ENCODE assay signal across 9 mouse cellular contexts in the genomic region with DNA sequence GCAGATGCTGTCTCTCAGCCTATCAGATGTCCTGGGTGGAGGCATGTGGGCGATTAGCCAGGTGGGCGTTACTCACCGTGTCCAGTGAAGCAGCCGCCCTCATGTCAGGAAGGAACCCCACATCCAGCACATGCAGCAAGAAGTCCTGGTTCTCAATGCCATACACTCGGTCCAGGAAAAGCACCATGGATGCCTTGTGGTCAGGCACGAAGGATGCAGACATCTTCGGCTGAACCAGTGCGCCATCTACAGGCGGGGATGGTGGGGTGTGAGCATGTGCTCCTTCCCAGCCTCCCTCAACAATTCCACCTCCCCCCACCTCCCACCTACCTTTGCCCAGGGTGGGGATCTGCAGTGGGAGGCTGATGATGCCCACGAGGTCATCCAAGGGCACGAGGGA. TPM values are rescaled to one million over a fixed set of nuclear protein-coding genes. Genes with fewer than 3 reads are reported as not detected.
A peak's percentile ranks its signal among the peaks of the same experiment; 100 is the strongest.
DNase-seq lines count a peak whose midpoint lies in the region; ATAC-seq lines count a peak whose summit lies in the region.
"Had no signal": no experiment of that assay in that cellular context is flagged by ENCODE, and none has a peak within 500 bp of the region (broad histone marks: within the 10 kb centered on the region; RNA-seq: fewer than 3 reads in every experiment).

No protein-coding gene starts in this region.

- WGBS in neural tube, embryonic 11.5 days: 48% methylated on average over 11 of the region's 11 CpGs
- WGBS in forebrain, embryonic 11.5 days: 43% methylated on average over 11 of the region's 11 CpGs
- WGBS in neural tube, embryonic 15.5 days: 44% methylated on average over 11 of the region's 11 CpGs

- no peak overlapping the region for H3K4me3 ChIP-seq in neural tube, embryonic 11.5 days (ENCODE audit: low read depth, low read length)
- H3K4me3 ChIP-seq in forebrain, embryonic 11.5 days (ENCODE audit: low read depth, low read length): no peak overlapping the region
- H3K4me3 ChIP-seq in neural tube, embryonic 15.5 days (replicated peaks): 0 out of 2 replicates have a peak overlapping the region, but pooled peaks have one; percentile 44
- H3K4me3 ChIP-seq: limb, embryonic 13.5 days had no signal

- no peak overlapping the region for H3K4me2 ChIP-seq in neural tube, embryonic 11.5 days (ENCODE audit: low read depth)
- H3K4me2 ChIP-seq in forebrain, embryonic 11.5 days (ENCODE audit: low read depth, low read length, severe bottlenecking): peak overlapping the region; percentile 78; the same call in 1 of the 2 replicates
- H3K4me2 ChIP-seq in neural tube, embryonic 15.5 days: peak overlapping the region; percentile 60

- 0 out of 2 replicates have a peak, but pooled peaks cover 4% of the 10 kb centered on the region for H3K4me1 ChIP-seq in neural tube, embryonic 11.5 days (ENCODE audit: control insufficient read depth, insufficient read depth, low read length)
- H3K4me1 ChIP-seq in forebrain, embryonic 11.5 days (replicated peaks; ENCODE audit: control insufficient read depth, insufficient read depth, low read length): peaks cover 7% of the 10 kb centered on the region; the same call in 1 of the 2 replicates
- peaks cover 29% of the 10 kb centered on the region for H3K4me1 ChIP-seq in neural tube, embryonic 15.5 days

- intact Hi-C loops in left cerebral cortex, postnatal 14 days (cut with DNase I): no loop called here

- H3K27me3 ChIP-seq in neural tube, embryonic 11.5 days (ENCODE audit: control insufficient read depth, insufficient read depth, low read length): peaks cover 4% of the 10 kb centered on the region; the same call in 1 of the 2 replicates
- H3K27me3 ChIP-seq in forebrain, embryonic 11.5 days (ENCODE audit: control insufficient read depth, insufficient read depth, low read length): peaks cover 2% of the 10 kb centered on the region; the same call in 1 of the 2 replicates
- peaks cover 9% of the 10 kb centered on the region for H3K27me3 ChIP-seq in neural tube, embryonic 15.5 days (replicated peaks)

- H3K9me3 ChIP-seq in neural tube, embryonic 11.5 days (ENCODE audit: control insufficient read depth, low read length): no peaks in the 10 kb centered on the region
- H3K9me3 ChIP-seq in forebrain, embryonic 11.5 days (ENCODE audit: control insufficient read depth, low read length): no peaks in the 10 kb centered on the region
- no peaks in the 10 kb centered on the region for H3K9me3 ChIP-seq in neural tube, embryonic 15.5 days (replicated peaks)
- H3K9me3 ChIP-seq: limb, embryonic 13.5 days had no signal

- DNase-seq in adrenal gland, postnatal 14 days: peak; percentile 58
- no peak for DNase-seq in adrenal gland, adult 18-20 months (ENCODE audit: low spot score in 2 of 2)
- peak; percentile 52 for DNase-seq in neural tube, embryonic 11.5 days (ENCODE audit: low spot score)
- no peak for DNase-seq in neural tube, embryonic 10.5 days (ENCODE audit: extremely low spot score, low spot score)
- DNase-seq in forebrain, embryonic 11.5 days (ENCODE audit: low spot score): peak; percentile 82
- DNase-seq in left cerebral cortex, postnatal 14 days (ENCODE audit: low spot score in 2 of 2): peak; percentile 37 to 50
- no peak for DNase-seq in ovary, postnatal 10 days (ENCODE audit: low spot score)

- H3K9ac ChIP-seq in neural tube, embryonic 11.5 days (ENCODE audit: low read length): no peak overlapping the region
- H3K9ac ChIP-seq in forebrain, embryonic 11.5 days (ENCODE audit: low read length): no peak overlapping the region
- H3K9ac ChIP-seq in neural tube, embryonic 15.5 days (replicated peaks): no peak overlapping the region
- H3K9ac ChIP-seq: limb, embryonic 13.5 days had no signal

- H3K36me3 ChIP-seq in neural tube, embryonic 11.5 days (ENCODE audit: control insufficient read depth, insufficient read depth, low read length): no peaks in the 10 kb centered on the region
- H3K36me3 ChIP-seq in forebrain, embryonic 11.5 days (ENCODE audit: control insufficient read depth, insufficient read depth, low read length): no peaks in the 10 kb centered on the region
- H3K36me3 ChIP-seq in neural tube, embryonic 15.5 days: no peaks in the 10 kb centered on the region
- H3K36me3 ChIP-seq: limb, embryonic 13.5 days had no signal

- ATAC-seq in neural tube, embryonic 11.5 days (ENCODE audit: insufficient read depth, low FRiP score, low TSS enrichment): no peak
- ATAC-seq in forebrain, embryonic 11.5 days (replicated peaks; ENCODE audit: low FRiP score): no peak
- no peak for ATAC-seq in neural tube, embryonic 15.5 days (ENCODE audit: low FRiP score)

- no peak overlapping the region for H3K27ac ChIP-seq in neural tube, embryonic 11.5 days (ENCODE audit: low read depth, low read length)
- H3K27ac ChIP-seq in forebrain, embryonic 11.5 days (ENCODE audit: low read depth, low read length): no peak overlapping the region
- H3K27ac ChIP-seq in neural tube, embryonic 15.5 days (replicated peaks): no peak overlapping the region
- H3K27ac ChIP-seq: limb, embryonic 13.5 days had no signal

RNA-seq across cellular contexts. Expression of gene Ryr1, which starts 52.3 kb away (rescaled TPM):
- 0.11 and 0.19 TPM in 2 replicates for total RNA-seq in adrenal gland, postnatal 14 days (2021)
- total RNA-seq in adrenal gland, adult 18-20 months (2021): 1 to 10 TPM in 1 of 2 experiments, under 1 TPM in 1; 0.23 to 1.0 TPM
- polyA plus RNA-seq in neural tube, embryonic 11.5 days (2014; fragmentation: Nextera tagmentation; extraction: Ambion mirVana): 2.0 and 2.2 TPM in 2 replicates
- polyA plus RNA-seq in forebrain, embryonic 11.5 days (2014; fragmentation: Nextera tagmentation; extraction: Ambion mirVana): 0.68 and 1.2 TPM in 2 replicates
- total RNA-seq in left cerebral cortex, postnatal 14 days (2021): 1 to 10 TPM; 6.1 to 8.2 TPM
- polyA plus RNA-seq in neural tube, embryonic 15.5 days (2015; fragmentation: Nextera tagmentation; extraction: Ambion mirVana): 8.7 and 13.4 TPM in 2 replicates

Comparison
In these comparisons a context has a peak if more than half of its experiments do, and no peak if none do; other contexts are left out.
1. DNase-seq: peak in adrenal gland, postnatal 14 days (single experiment), neural tube, embryonic 11.5 days (single experiment), forebrain, embryonic 11.5 days (single experiment) and left cerebral cortex, postnatal 14 days (2 of 2); none in adrenal gland, adult 18-20 months (0 of 2), neural tube, embryonic 10.5 days (single experiment) and ovary, postnatal 10 days (single experiment).